Mouse (Mus musculus) bone marrow, adult 2 months (tissue): Measurements from ENCODE around the gene Pitpnm1. TPM values are rescaled to one million over a fixed set of nuclear protein-coding genes. Genes with fewer than 3 reads are reported as not detected.

Experiments used
- H3K27ac ChIP-seq: fragments of 200-500 bp; 2 replicates; pipeline ENCODE4 v1.5.1; 2012; ENCODE audit warnings: low read depth, mild to moderate bottlenecking, control low read depth, inconsistent platforms, low read length; ENCODE audit not compliant: control insufficient read depth, poor library complexity, insufficient read depth
- H3K4me1 ChIP-seq: fragments of 200-500 bp; 2 replicates; pipeline ENCODE4 v1.6.1; 2011; ENCODE audit warnings: low read length; ENCODE audit not compliant: control insufficient read depth, insufficient read depth
- H3K4me3 ChIP-seq: fragments of 200-500 bp; replicated peaks from 2 replicates; pipeline ENCODE3; 2011; ENCODE audit warnings: mild to moderate bottlenecking, low read depth, low read length, control low read depth; ENCODE audit not compliant: control insufficient read depth
- CTCF ChIP-seq: fragments of 200-500 bp; IDR thresholded peaks from 2 replicates; pipeline ENCODE4 v1.5.1; 2011; ENCODE audit warnings: low read length, control low read depth; ENCODE audit not compliant: control insufficient read depth, insufficient read depth
- POLR2A ChIP-seq: fragments of 200-500 bp; IDR thresholded peaks from 2 replicates; pipeline ENCODE4 v1.6.1; 2011; ENCODE audit warnings: low read depth, mild to moderate bottlenecking, control low read depth, low read length, borderline replicate concordance; ENCODE audit not compliant: control insufficient read depth
- WGBS: fragments of 180-500 bp; shearing (Covaris S2); methylation state at CpG from one replicate; pipeline ENCODE4 v1.1.7; 2018; 5-methylcytosine and 5-hydroxymethylcytosine counted together
- polyA plus RNA-seq: library from polyadenylated mRNA; stranded (reverse); fragments of >200 nt; gene quantifications from 2 replicates; pipeline ENCODE4 v1.2.4, GENCODE M21; 2011; ENCODE audit warnings: low replicate concordance; ENCODE audit not compliant: missing spikeins, insufficient read depth, insufficient read length

Gene Pitpnm1
- polyA plus RNA-seq, 1 experiment = 159 TPM

DNA sequence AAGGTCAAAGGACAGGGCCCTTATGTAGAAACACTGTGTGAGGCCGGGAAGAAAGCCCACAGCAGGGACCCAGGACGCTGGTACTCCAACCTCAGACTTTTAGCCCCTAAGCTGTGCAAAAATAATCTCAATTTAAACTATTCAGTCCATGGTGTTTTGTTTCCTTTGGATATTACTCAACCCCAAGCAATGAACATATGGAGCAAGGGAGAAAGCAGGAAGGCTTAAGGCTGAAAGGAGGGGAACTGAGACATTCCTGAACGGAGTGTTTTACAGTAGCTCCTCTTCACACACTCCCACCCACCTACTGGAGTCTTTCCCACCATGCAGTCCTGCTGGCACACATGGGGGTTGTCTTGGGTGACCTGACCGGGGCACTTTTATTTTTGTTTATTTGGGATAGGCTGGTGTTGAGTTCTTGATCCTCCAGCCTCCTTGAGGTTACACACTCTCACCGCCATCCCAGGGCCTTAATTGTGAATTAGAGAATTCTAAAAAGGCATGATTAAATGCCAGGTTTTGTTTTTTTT is 5.0 kb upstream of the Pitpnm1 start:
- WGBS = 82% methylated on average over 5 of the region's 5 CpGs
- Histone ChIP-seq H3K4me1 (peaks cover 1% of the 10 kb centered on the region; the same call in 1 of the 2 replicates), H3K4me3 (no peak overlapping the region), H3K27ac (no peak overlapping the region)
- TF ChIP-seq POLR2A (no peak), CTCF (no peak)

- TF ChIP-seq CTCF = no peak
- TF ChIP-seq POLR2A = no peak
- H3K4me1 ChIP-seq = peaks cover 1% of the 10 kb centered on the region; the same call in 1 of the 2 replicates
- 80% methylated on average over 3 of the region's 3 CpGs for WGBS
- no peak overlapping the region for H3K27ac ChIP-seq
- H3K4me3 ChIP-seq = no peak overlapping the region
Measured at GRCm38 (mm10) chr19:4095802-4096201, 4.0 kb upstream of the Pitpnm1 start.

DNA sequence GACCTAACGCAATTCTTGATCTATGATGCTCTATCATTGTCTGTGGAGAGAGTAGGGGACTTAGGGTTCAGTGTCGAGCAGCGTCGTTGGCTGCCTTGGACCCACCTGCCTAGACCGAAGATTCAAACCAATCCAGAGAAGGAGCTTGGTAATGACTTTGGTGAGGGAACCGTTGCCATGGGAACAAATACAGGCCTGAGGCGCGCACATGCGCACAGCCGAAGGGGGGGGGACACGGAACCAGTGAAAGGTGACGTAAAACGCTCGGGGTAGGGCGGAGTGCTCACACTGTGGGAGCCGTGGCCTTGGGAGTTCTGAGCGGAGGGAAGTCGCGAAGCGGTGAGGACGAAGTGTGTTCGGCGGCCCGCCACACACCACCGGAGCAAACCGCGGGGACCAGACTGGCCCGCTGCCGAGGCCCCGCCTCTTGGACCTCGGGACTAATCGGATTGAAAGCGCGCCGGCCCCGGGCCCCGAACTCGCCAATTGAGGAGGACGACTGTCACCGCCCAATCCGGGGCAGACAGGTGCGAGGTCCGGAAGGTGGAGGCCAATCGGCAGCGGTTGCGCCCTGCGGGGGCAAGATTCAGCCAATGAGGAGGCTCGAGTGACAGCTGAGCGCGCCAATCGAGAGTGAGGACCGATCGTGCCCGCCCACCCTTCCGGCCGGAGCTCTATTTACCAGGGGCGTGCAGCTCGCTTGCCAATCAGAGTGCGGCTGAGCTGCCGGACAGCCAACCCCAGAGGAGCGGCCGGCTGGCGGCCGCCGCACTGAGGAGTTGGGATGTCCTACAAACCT is 3.0 kb upstream of the Pitpnm1 start, which contains the start of gene Cdk2ap2:
TSS of gene Cdk2ap2 (plus strand) at position 541 of the 799 bp plus-strand sequence.
- Histone ChIP-seq H3K27ac (peak within 1 kb of the TSS; percentile 97), H3K4me3 (peak within 1 kb of the TSS; percentile 70), H3K4me1 (peaks cover 3% of the 10 kb centered on the region; the same call in 1 of the 2 replicates)
- WGBS = 2% methylated on average over 65 of the region's 65 CpGs
- peak; percentile 3; the same call in 1 of the 2 replicates for TF ChIP-seq CTCF
- TF ChIP-seq POLR2A = peak; percentile 75; the same call in 1 of the 2 replicates

DNA sequence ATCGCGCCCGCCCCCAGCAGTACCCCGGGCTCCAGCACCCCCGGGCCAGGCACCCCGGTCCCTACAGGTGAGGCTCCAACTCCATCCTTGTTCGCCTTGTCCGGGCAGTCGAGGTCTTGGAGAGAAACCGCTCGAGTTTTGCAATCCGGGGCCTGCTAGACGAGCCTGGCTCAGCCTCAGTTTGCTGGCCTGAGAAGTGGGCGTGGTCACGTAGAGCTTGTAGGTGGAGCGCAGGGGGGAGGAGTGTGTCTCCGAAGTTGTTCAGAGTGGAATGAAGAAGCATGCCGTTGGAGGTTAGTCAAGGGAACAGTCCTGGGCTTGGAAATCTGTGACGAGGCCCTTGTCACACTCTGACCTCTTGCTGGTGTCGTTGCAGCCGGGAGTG is 2.4 kb upstream of the Pitpnm1 start:
- 3% methylated on average over 21 of the region's 21 CpGs for WGBS
- Histone ChIP-seq H3K4me3 (peak overlapping the region; percentile 70), H3K27ac (peak overlapping the region; percentile 97), H3K4me1 (peaks cover 3% of the 10 kb centered on the region; the same call in 1 of the 2 replicates)
- TF ChIP-seq CTCF (no peak), POLR2A (no peak)

- TF ChIP-seq POLR2A (peak; percentile 22; the same call in 1 of the 2 replicates), CTCF (no peak)
- Histone ChIP-seq H3K4me3 (peak overlapping the region; percentile 70), H3K4me1 (peaks cover 3% of the 10 kb centered on the region; the same call in 1 of the 2 replicates), H3K27ac (peak overlapping the region; percentile 97)
- WGBS = 35% methylated on average over 13 of the region's 13 CpGs
Measured at GRCm38 (mm10) chr19:4098426-4098825, 1.4 kb upstream of the Pitpnm1 start.

DNA sequence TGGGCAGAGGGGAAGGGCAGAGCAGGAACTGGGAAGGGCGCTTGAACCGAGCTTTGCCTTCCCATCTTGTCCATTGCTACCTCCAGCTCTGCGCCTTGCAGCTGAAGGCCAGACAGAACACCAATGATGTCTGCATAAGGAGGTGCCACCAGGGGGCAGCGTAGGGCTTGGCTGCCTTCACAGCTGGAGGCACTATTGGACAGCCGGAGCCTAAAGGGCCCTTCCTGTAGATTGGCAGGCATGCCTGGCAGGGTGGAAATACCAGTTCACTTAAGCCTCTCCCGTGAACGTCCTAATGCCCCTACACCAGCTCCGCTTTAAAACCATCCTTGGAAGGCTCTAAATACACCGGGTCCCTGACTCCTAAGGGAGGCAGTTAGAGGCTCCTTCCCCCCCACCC is 742 bp upstream of the Pitpnm1 start:
- peaks cover 3% of the 10 kb centered on the region; the same call in 1 of the 2 replicates for H3K4me1 ChIP-seq

DNA sequence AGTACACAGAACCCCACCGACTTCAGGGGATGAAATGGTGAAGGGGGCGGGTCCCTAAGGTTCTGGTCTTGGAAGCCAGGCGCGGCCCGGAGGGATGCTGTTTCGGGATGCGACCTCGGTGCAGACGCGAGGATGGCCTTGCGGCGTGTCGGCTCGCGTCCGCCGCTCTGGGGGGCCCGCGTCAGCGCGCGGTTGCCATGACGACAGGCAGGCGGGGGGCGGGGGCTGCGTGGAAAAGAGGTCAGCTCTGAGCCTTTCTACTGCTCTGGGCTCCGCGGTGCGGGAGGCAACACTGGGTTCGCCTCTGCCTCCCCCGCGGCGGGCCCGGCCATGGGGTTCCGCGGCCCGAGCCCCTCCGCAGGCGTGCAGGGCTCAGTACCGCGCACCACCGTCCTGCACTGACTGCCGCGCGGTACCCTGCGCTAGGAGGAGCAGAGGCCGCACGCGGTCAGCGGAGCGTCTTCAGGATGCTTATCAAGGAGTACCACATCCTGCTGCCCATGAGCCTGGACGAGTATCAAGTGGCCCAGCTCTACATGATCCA is 992 bp downstream of the Pitpnm1 start:
- 2% methylated on average over 52 of the region's 52 CpGs for WGBS
- H3K27ac ChIP-seq = 0 out of 2 replicates have a peak overlapping the region, but pooled peaks have one; percentile 19
- peak overlapping the region; percentile 73 for H3K4me3 ChIP-seq
- peaks cover 3% of the 10 kb centered on the region; the same call in 1 of the 2 replicates for H3K4me1 ChIP-seq
- TF ChIP-seq CTCF = no peak
- TF ChIP-seq POLR2A = peak; percentile 25; the same call in 1 of the 2 replicates

More for the DNA sequence above, 742 bp upstream of the Pitpnm1 start:
- Histone ChIP-seq H3K4me3 (peak overlapping the region; percentile 31), H3K27ac (peak overlapping the region; percentile 97)
- WGBS = 2% methylated on average over 9 of the region's 9 CpGs
- TF ChIP-seq POLR2A = no peak
- peak; percentile 99 for TF ChIP-seq CTCF

- no peak overlapping the region for H3K4me3 ChIP-seq
- H3K4me1 ChIP-seq = peaks cover 3% of the 10 kb centered on the region; the same call in 1 of the 2 replicates
- TF ChIP-seq POLR2A (no peak), CTCF (no peak)
- WGBS = 91% methylated on average over 6 of the region's 6 CpGs
- no peak overlapping the region for H3K27ac ChIP-seq
Measured at GRCm38 (mm10) chr19:4101466-4101865, 1.7 kb downstream of the Pitpnm1 start.
